Mouse (Mus musculus): ENCODE data around the gene Bcl2l12. TPM values are rescaled to one million over a fixed set of nuclear protein-coding genes. Genes with fewer than 3 reads are reported as not detected.
A peak's percentile ranks its signal among the peaks of the same experiment; 100 is the strongest.

Bcl2l12 gene
- polyA plus RNA-seq, 1 experiment from 2014 or later: 15.4 TPM

DNA sequence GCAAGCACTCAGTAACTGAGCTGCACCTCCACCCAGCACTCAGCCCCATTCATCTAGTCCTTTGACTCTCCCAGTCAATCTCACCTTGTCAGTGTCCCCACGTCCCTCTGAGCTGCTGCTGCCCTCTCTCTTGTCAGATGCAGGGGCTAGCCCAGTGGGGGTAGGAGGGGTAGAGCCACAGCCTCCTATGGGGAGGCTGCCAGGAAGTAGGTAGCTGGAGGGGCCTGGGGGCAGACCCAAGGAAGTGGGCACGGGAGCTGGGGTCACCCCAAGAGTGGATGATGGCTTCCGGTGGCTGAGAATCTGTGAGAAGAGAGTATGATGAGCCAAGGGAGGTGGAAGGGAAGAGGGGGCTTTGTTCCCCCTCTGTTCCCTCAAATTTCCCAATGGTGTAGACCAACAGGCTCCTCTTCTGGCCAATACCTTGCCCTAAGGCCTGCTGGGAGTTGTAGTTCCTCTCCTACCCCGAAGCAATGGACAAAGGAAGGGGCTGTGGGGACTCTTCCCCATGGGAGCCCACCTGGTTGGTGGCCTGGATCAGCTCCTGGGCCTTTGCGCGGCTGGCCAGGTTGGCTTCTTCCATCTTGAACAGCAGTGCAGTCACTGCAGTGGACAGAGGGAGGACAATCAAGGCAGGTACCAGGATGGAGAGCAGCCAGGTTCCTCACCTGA is 6.9 kb upstream of the Bcl2l12 start:
- no peak overlapping the region for H3K9ac ChIP-seq (replicated peaks; ENCODE audit: low read length)
- no peaks in the 10 kb centered on the region for H3K27me3 ChIP-seq (ENCODE audit: control insufficient read depth, insufficient read depth, low read length)
- H3K4me3 ChIP-seq (replicated peaks; ENCODE audit: low read depth, low read length): no peak overlapping the region
- no peak for DNase-seq
- ATAC-seq (ENCODE audit: low FRiP score, low TSS enrichment): no peak
- H3K9me3 ChIP-seq (ENCODE audit: control insufficient read depth, low read length): no peaks in the 10 kb centered on the region
- H3K4me2 ChIP-seq (ENCODE audit: low read length): no peak overlapping the region
- no peak overlapping the region for H3K27ac ChIP-seq (replicated peaks; ENCODE audit: low read depth, low read length)
- no peaks in the 10 kb centered on the region for H3K4me1 ChIP-seq (ENCODE audit: control insufficient read depth, insufficient read depth, low read length)
- H3K36me3 ChIP-seq (ENCODE audit: control insufficient read depth, insufficient read depth, low read length): peaks cover 99% of the 10 kb centered on the region
- WGBS: 92% methylated on average over 6 of the region's 6 CpGs

GRCm38 (mm10) chr7:45004546-45004945 is 6.0 kb upstream of the Bcl2l12 start:
- no peaks in the 10 kb centered on the region for H3K9me3 ChIP-seq (ENCODE audit: control insufficient read depth, low read length)
- no peaks in the 10 kb centered on the region for H3K4me1 ChIP-seq (ENCODE audit: control insufficient read depth, insufficient read depth, low read length)
- no peaks in the 10 kb centered on the region for H3K27me3 ChIP-seq (ENCODE audit: control insufficient read depth, insufficient read depth, low read length)
- no peak for ATAC-seq (ENCODE audit: low FRiP score, low TSS enrichment)
- DNase-seq: no peak
- 91% methylated on average over 3 of the region's 3 CpGs for WGBS
- no peak overlapping the region for H3K4me3 ChIP-seq (replicated peaks; ENCODE audit: low read depth, low read length)
- H3K4me2 ChIP-seq (ENCODE audit: low read length): no peak overlapping the region
- peaks cover 99% of the 10 kb centered on the region for H3K36me3 ChIP-seq (ENCODE audit: control insufficient read depth, insufficient read depth, low read length)
- H3K9ac ChIP-seq (replicated peaks; ENCODE audit: low read length): no peak overlapping the region
- no peak overlapping the region for H3K27ac ChIP-seq (replicated peaks; ENCODE audit: low read depth, low read length)

- H3K4me3 ChIP-seq (replicated peaks; ENCODE audit: low read depth, low read length): no peak overlapping the region
- H3K4me2 ChIP-seq (ENCODE audit: low read length): no peak overlapping the region
- ATAC-seq (ENCODE audit: low FRiP score, low TSS enrichment): no peak
- 91% methylated on average over 7 of the region's 7 CpGs for WGBS
- H3K36me3 ChIP-seq (ENCODE audit: control insufficient read depth, insufficient read depth, low read length): peaks cover 78% of the 10 kb centered on the region
- H3K27me3 ChIP-seq (ENCODE audit: control insufficient read depth, insufficient read depth, low read length): no peaks in the 10 kb centered on the region
- H3K9me3 ChIP-seq (ENCODE audit: control insufficient read depth, low read length): no peaks in the 10 kb centered on the region
- H3K27ac ChIP-seq (replicated peaks; ENCODE audit: low read depth, low read length): no peak overlapping the region
- peaks cover 10% of the 10 kb centered on the region for H3K4me1 ChIP-seq (ENCODE audit: control insufficient read depth, insufficient read depth, low read length)
- H3K9ac ChIP-seq (replicated peaks; ENCODE audit: low read length): no peak overlapping the region
- DNase-seq: no peak
Observed at GRCm38 (mm10) chr7:45002440-45002839, 3.9 kb upstream of the Bcl2l12 start.

DNA sequence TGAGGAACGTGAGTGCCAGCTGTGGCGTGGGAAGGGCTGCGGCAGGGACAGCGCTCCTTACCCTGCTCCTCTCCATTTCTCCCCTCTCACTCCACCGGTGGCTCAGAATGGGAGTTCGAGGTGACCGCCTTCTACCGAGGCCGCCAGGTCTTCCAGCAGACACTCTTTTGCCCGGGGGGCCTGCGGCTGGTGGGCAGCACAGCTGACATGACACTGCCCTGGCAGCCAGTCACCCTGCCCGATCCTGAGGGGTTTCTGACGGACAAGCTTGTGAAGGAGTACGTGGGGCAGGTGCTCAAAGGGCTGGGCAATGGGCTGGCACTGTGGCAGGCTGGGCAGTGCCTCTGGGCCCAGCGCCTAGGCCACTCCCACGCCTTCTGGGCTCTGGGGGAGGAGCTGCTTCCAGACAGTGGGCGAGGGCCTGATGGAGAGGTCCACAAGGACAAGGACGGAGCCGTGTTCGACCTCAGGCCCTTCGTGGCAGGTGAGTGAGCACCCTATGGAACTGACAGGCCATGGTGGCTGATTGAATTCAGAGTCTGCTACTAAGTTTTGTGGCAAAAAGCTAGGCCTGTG is 2.1 kb upstream of the Bcl2l12 start:
- no peak for DNase-seq
- no peak overlapping the region for H3K4me2 ChIP-seq (ENCODE audit: low read length)
- no peak overlapping the region for H3K4me3 ChIP-seq (replicated peaks; ENCODE audit: low read depth, low read length)
- WGBS: 84% methylated on average over 21 of the region's 21 CpGs
- no peak overlapping the region for H3K27ac ChIP-seq (replicated peaks; ENCODE audit: low read depth, low read length)
- no peak for ATAC-seq (ENCODE audit: low FRiP score, low TSS enrichment)
- no peak overlapping the region for H3K9ac ChIP-seq (replicated peaks; ENCODE audit: low read length)
- H3K36me3 ChIP-seq (ENCODE audit: control insufficient read depth, insufficient read depth, low read length): peaks cover 60% of the 10 kb centered on the region
- H3K27me3 ChIP-seq (ENCODE audit: control insufficient read depth, insufficient read depth, low read length): no peaks in the 10 kb centered on the region
- H3K9me3 ChIP-seq (ENCODE audit: control insufficient read depth, low read length): no peaks in the 10 kb centered on the region
- H3K4me1 ChIP-seq (ENCODE audit: control insufficient read depth, insufficient read depth, low read length): peaks cover 16% of the 10 kb centered on the region

- ATAC-seq (ENCODE audit: low FRiP score, low TSS enrichment) (no peak), DNase-seq (no peak)
- Histone ChIP-seq H3K4me2 (ENCODE audit: low read length) (no peak overlapping the region), H3K9ac (replicated peaks; ENCODE audit: low read length) (no peak overlapping the region), H3K9me3 (ENCODE audit: control insufficient read depth, low read length) (no peaks in the 10 kb centered on the region), H3K27me3 (ENCODE audit: control insufficient read depth, insufficient read depth, low read length) (no peaks in the 10 kb centered on the region), H3K27ac (replicated peaks; ENCODE audit: low read depth, low read length) (no peak overlapping the region), H3K4me3 (replicated peaks; ENCODE audit: low read depth, low read length) (no peak overlapping the region), H3K4me1 (ENCODE audit: control insufficient read depth, insufficient read depth, low read length) (peaks cover 16% of the 10 kb centered on the region), H3K36me3 (ENCODE audit: control insufficient read depth, insufficient read depth, low read length) (peaks cover 51% of the 10 kb centered on the region)
- WGBS: 89% methylated on average over 11 of the region's 11 CpGs
Observed at GRCm38 (mm10) chr7:44999753-45000152, 1.2 kb upstream of the Bcl2l12 start.

DNA sequence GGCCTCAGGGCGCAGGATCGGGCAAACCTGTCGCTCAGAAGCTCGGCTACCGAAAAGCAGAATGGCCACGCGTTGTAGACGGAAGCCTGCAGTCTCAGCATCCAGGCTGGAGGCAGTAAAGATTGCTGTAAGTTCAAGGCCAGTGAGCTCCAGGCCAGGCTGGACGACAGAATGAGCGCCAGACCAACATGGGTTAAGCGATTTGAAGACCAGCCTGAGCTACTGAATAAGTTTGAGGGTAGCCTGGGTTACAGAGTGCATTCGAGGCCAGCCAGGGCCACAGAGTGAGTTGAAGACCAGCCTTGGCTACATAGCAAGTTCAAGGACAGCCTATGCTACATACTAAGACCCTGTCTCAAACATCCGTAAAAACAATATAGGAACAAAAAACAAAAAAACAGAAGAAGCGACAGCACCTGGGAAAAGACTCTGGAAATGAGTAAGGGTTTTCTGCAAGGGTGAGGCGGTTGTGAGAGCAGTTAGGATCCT is 528 bp downstream of the Bcl2l12 start:
- DNase-seq (no peak), ATAC-seq (ENCODE audit: low FRiP score, low TSS enrichment) (peak; percentile 15; the same call in 1 of the 2 replicates)
- Histone ChIP-seq H3K4me3 (replicated peaks; ENCODE audit: low read depth, low read length) (peak overlapping the region; percentile 61), H3K9ac (replicated peaks; ENCODE audit: low read length) (peak overlapping the region; percentile 71), H3K27me3 (ENCODE audit: control insufficient read depth, insufficient read depth, low read length) (no peaks in the 10 kb centered on the region), H3K27ac (replicated peaks; ENCODE audit: low read depth, low read length) (peak overlapping the region; percentile 70), H3K9me3 (ENCODE audit: control insufficient read depth, low read length) (no peaks in the 10 kb centered on the region), H3K4me2 (ENCODE audit: low read length) (peak overlapping the region; percentile 92), H3K4me1 (ENCODE audit: control insufficient read depth, insufficient read depth, low read length) (peaks cover 16% of the 10 kb centered on the region), H3K36me3 (ENCODE audit: control insufficient read depth, insufficient read depth, low read length) (peaks cover 35% of the 10 kb centered on the region)
- WGBS: 4% methylated on average over 15 of the region's 15 CpGs

DNA sequence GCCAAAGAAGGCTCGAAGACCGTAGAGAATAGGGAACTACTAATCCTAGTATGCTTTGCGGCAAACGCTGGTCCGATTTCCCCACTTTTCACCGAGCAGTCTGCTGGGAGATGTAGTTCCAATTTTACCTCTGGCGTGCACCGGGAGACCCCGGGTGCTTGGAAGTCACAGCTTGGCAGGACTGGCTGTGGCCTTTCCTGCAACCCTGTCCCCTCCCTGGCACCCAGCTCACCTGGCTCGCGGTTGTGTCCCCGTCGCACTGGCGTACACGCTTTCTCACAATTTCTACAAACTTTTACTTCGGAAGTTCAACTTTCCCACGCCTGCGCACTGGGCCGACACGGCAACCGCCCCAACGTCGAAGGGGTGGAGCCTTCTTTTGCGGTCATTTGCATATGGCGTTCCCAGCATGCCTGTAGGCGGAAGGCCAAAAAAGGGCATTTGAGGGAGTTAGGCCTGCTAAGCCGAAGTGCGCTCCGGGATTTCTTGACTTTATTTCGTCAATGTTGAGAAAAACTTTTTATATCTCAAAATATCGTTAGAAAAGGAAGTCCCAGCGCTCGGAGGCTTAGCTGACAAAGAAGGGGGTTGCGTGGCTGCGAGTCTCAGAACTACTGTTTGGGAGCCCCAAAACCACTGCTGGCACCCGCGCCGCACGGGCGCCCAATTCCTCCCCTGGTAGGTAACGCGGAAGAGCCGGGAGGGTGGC is 1.1 kb downstream of the Bcl2l12 start, which contains the start of gene Irf3:
TSS of gene Irf3 (plus strand) at position 418 of the 709 bp plus-strand sequence.
- H3K36me3 ChIP-seq (ENCODE audit: control insufficient read depth, insufficient read depth, low read length): peaks cover 29% of the 10 kb centered on the region
- peak within 1 kb of the TSS; percentile 70 for H3K27ac ChIP-seq (replicated peaks; ENCODE audit: low read depth, low read length)
- H3K9ac ChIP-seq (replicated peaks; ENCODE audit: low read length): peak within 1 kb of the TSS; percentile 71
- no peaks in the 10 kb centered on the region for H3K27me3 ChIP-seq (ENCODE audit: control insufficient read depth, insufficient read depth, low read length)
- ATAC-seq (ENCODE audit: low FRiP score, low TSS enrichment) (peak; percentile 92), DNase-seq (peak; percentile 98)
- H3K4me2 ChIP-seq (ENCODE audit: low read length): peak within 1 kb of the TSS; percentile 92
- peak within 1 kb of the TSS; percentile 61 for H3K4me3 ChIP-seq (replicated peaks; ENCODE audit: low read depth, low read length)
- no peaks in the 10 kb centered on the region for H3K9me3 ChIP-seq (ENCODE audit: control insufficient read depth, low read length)
- peaks cover 16% of the 10 kb centered on the region for H3K4me1 ChIP-seq (ENCODE audit: control insufficient read depth, insufficient read depth, low read length)
- under 1% methylated on average over 43 of the region's 43 CpGs for WGBS

GRCm38 (mm10) chr7:44996672-44997071 is 1.8 kb downstream of the Bcl2l12 start:
- ATAC-seq (ENCODE audit: low FRiP score, low TSS enrichment): no peak
- no peak overlapping the region for H3K27ac ChIP-seq (replicated peaks; ENCODE audit: low read depth, low read length)
- H3K4me1 ChIP-seq (ENCODE audit: control insufficient read depth, insufficient read depth, low read length): peaks cover 16% of the 10 kb centered on the region
- no peaks in the 10 kb centered on the region for H3K9me3 ChIP-seq (ENCODE audit: control insufficient read depth, low read length)
- H3K4me3 ChIP-seq (replicated peaks; ENCODE audit: low read depth, low read length): peak overlapping the region; percentile 61
- peak overlapping the region; percentile 92 for H3K4me2 ChIP-seq (ENCODE audit: low read length)
- H3K27me3 ChIP-seq (ENCODE audit: control insufficient read depth, insufficient read depth, low read length): no peaks in the 10 kb centered on the region
- H3K36me3 ChIP-seq (ENCODE audit: control insufficient read depth, insufficient read depth, low read length): peaks cover 28% of the 10 kb centered on the region
- H3K9ac ChIP-seq (replicated peaks; ENCODE audit: low read length): peak overlapping the region; percentile 36; the same call in 1 of the 2 replicates
- DNase-seq: no peak
- 16% methylated on average over 10 of the region's 10 CpGs for WGBS

All from midbrain, embryonic 14.5 days (tissue).